Mouse (Mus musculus): ENCODE measurements at regions not wholly inside any gene's neighbourhood (a gene's known extent, or its start where the extent isn't known, plus 50 kb on each side); places are given as distances from the start of the nearest gene placed in this dataset.

DNA sequence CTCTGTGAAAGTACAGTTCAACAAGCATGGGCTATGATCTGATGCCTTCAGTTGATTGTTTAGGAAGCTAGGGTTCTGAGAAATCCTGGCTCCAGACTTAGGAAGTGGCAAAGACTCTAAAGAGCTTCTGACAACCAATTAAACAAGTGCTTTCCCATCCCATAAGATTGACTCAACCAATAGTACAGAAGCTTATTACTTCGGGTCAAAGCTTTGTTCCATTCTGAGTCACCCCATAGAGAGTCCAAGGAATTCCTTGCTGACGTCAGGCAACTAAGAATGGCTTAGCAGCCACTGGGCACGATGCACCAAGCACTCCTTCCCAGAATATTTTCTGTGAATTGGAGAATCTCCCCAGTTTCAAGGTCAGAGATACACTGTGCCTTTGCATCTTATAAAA, 59.0 kb upstream of the Ntm start:
- DNase-seq (ENCODE audit: low spot score in 2 of 2): no peak
- intact Hi-C loops (cut with DNase I): no loop called here

DNA sequence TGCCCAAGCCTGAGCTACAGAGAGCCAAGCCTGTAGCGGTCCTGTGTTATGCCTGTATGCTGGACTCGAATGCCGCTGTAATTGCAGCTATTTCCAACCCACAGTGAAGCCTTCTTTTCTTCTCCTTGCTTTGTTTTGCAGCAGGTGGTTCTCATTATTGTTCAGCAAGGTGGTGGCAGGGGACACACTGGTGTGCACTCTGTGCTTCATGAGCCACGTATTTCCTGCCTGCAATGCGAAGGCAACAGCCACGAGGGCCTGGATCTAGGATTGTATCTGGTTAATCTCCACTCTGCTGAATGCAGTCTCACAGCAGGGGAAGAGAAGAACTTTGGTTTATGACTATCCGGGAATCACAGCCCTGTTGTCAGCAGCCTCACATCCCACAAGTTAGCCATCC, 62.3 kb upstream of the Ntm start:
- DNase-seq (ENCODE audit: low spot score in 2 of 2): no peak
- intact Hi-C loops (cut with DNase I): no loop called here

DNA sequence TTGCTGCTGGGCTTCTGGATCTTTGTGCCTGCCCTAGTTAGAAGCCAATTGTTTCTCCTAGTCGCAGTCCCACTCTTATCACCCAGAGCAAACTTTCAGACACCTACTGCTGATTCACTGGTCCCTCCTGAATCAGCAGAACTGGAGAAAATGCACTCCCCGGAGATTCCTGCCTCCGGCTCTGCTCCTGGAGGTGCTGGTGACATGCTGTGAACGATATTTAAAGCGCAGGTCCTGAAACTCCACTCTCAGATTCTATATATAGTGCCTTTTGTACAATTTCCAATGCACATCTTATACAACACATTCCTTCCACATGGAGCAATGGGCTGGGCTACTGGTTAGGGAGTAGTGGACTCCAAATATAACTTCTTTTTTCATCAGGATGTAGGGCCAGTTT, 64.0 kb upstream of the Ntm start:
- DNase-seq (ENCODE audit: low spot score in 2 of 2): peak; percentile 41 to 51
- intact Hi-C loops (cut with DNase I): no loop called here

DNA sequence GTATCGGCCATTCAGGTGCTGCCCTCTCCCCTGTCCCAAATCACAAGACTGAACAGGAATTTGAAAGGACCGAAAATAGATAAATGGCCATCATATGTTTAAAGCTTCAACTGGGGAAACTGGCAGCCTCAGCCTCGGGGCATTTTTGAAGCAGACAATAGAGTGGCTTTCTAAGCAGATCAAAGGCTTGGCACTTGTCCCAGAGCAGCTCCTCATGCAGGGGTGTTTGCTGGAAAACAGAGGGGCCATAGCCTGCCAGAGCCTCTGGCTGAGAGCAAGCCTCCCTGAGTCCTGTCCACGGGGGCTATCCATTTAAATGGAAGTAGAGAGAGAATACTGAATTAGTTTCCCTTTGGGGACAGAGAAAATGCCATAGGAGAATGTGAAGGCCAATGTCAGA, 77.5 kb upstream of the Ntm start:
- intact Hi-C loops (cut with DNase I): no loop called here
- peak in 1 of 2 experiments; percentile 8 for DNase-seq (ENCODE audit: low spot score in 2 of 2)

- no peak for DNase-seq (ENCODE audit: low spot score in 2 of 2)
- intact Hi-C loops (cut with DNase I): no loop called here
Observed at GRCm38 (mm10) chr9:30064551-30064950, 101.6 kb upstream of the Ntm start.

DNA sequence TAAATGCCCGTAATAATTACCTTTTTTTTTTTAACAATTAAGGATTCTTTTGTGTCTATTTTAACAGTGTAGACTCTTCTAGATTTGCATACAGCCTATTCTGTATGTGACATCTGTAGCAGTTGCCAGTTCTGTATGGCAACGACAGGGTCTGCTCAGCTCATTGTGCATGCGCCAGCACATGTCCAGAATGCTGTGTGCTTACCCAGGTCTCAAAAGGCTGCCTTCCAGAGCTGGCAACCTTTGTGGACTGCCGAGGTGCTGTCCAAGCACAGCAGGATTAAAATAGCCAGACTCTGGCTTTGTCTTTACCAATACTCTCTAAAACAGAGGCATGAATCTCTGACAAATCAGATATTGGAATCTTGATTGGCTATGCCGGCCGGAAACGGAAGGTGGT, 105.0 kb upstream of the Ntm start:
- DNase-seq (ENCODE audit: low spot score in 2 of 2): no peak
- intact Hi-C loops (cut with DNase I): no loop called here

- no peak for DNase-seq (ENCODE audit: low spot score in 2 of 2)
- intact Hi-C loops (cut with DNase I): no loop called here
Observed at GRCm38 (mm10) chr9:30075233-30075632, 112.3 kb upstream of the Ntm start.

DNA sequence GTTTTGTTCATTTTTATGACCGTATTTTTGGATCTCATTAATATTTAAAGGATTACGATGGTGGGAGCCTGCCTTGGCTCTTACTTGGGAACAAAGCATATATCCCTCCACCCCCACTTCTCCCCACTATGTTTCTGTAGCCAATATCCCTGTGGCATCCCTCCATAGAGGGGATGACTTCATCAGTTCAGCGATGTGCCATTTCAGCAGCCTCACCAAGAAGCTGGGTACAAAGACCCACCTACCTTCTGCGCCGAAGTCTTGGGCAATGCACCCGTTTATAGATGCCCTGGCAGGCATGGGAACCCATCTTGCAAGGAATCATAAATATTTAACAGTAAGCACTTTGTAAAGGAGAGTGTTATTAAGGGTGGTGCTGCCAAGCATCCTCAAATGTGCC, 113.1 kb upstream of the Ntm start:
- peak in 1 of 2 experiments; percentile 19 for DNase-seq (ENCODE audit: low spot score in 2 of 2)
- intact Hi-C loops (cut with DNase I): loop anchor here (2.0 kb wide), 1 partner anchor 65 kb away; no protein-coding TSS in a partner anchor

- DNase-seq (ENCODE audit: low spot score in 2 of 2): peak; percentile 18 to 39
- intact Hi-C loops (cut with DNase I): loop anchor here (2.0 kb wide), 1 partner anchor 64 kb away; no protein-coding TSS in a partner anchor
Observed at GRCm38 (mm10) chr9:30076482-30076881, 113.5 kb upstream of the Ntm start.

GRCm38 (mm10) chr9:30101942-30102341, 139.0 kb upstream of the Ntm start:
- intact Hi-C loops (cut with DNase I): no loop called here
- DNase-seq (ENCODE audit: low spot score in 2 of 2): no peak

- intact Hi-C loops (cut with DNase I): no loop called here
- no peak for DNase-seq (ENCODE audit: low spot score in 2 of 2)
Observed at GRCm38 (mm10) chr9:30122371-30122770, 159.4 kb upstream of the Ntm start.

DNA sequence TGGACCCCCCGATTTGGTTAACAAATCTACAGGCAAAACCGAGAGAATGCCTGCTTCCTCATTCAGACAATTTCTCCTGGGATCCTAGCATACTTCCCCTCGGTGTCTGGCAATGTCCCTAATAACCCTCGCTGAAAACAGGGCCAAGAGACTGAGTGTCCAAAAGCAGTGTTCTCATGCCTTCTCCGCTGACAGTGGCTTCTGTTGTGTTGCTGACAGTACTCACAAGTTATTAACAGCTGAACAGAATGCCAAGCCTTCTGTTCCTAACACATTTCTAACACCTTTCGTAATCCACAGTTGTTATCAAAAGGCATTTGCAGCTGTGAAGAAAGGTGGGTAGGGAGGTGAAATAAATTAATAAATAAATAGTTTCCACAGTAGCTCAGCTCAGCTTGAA, 166.2 kb upstream of the Ntm start:
- intact Hi-C loops (cut with DNase I): no loop called here
- no peak for DNase-seq (ENCODE audit: low spot score in 2 of 2)

DNA sequence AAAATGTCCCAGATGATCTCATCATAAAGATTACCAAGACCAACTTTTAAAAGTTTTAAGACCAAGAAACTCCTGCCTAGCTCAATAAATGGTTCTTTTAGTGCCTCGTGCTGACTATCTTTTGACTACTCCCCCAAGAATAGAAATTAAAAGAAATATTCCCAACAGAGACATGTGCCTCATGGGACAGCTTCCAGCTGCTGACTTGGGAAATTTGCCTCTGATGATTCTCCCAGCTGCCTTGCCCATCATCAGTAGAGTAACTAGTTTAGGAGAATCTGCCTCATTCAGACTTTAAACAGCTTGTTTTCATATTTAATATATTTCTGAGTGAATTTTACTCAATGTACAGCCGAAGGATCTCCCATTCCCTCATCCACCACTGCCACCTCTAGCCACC, 168.7 kb upstream of the Ntm start:
- DNase-seq (ENCODE audit: low spot score in 2 of 2): no peak
- intact Hi-C loops (cut with DNase I): no loop called here

DNA sequence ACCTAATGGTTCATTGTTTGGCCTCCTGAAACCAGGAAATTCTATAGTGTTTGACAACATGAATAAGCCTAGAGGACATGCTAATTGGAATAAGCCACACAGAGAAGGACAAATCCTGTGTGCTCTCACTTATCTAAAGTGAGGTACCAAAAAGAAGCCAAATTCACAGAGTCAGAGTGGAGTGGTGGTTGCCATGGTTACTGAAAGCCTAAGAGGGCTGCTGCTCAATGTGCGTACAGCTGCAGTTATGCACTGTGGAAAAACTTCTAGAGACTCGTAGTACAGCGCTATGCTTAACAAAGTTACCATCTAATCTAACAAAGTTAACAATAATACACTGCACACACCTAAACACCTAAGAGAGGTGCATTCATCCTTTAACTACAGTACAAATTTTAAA, 171.4 kb upstream of the Ntm start:
- intact Hi-C loops (cut with DNase I): no loop called here
- peak; percentile 52 to 72 for DNase-seq (ENCODE audit: low spot score in 2 of 2)

GRCm38 (mm10) chr9:30137611-30138287, 174.8 kb upstream of the Ntm start:
- DNase-seq (ENCODE audit: low spot score in 2 of 2): peak; percentile 71 to 77
- intact Hi-C loops (cut with DNase I): loop anchor here (5.0 kb wide), 1 partner anchor 475 kb away; no protein-coding TSS in a partner anchor

DNA sequence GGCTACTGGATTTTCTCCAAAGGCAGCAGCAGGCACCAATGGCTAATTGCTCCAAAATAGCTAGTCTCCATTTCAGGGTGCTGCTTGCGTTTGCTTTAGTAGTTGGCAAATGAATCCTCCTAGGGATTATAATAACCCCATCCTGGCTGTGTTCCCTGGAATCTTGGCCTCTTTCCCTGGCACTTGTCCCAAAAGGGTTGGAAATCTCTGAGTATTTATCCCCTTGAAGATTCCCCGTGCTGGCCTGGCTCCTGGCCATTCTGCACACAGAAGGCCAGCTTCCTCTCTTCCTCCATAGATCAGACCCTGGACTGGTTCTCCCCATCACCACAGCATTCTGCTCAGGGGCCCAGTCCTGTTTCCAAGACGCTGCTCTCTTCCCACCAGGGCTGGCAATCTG, 177.2 kb upstream of the Ntm start:
- intact Hi-C loops (cut with DNase I): loop anchor here (2.0 to 10.0 kb wide), 4 partner anchors 63 to 335 kb away; no protein-coding TSS in a partner anchor
- DNase-seq (ENCODE audit: low spot score in 2 of 2): peak; percentile 86 to 88

DNA sequence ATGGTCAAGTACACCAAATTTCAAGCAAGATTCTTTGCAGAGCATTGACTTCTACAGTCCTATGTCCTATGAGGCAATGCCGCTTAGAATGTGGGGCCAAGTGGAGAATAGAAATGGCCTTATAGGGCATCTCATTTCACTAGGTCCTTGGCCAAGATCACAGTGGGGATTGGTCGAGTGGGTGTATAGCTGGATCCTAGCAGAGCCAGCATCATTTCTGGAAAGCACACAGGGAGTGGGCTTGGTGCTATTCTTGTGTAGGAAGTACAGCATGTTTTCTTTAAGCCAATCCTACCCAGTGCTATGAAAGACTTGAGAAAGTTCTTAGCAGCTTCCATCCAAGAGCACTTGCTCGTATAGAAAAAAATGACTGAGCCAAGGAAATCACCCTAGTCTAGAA, 178.2 kb upstream of the Ntm start:
- peak; percentile 46 to 67 for DNase-seq (ENCODE audit: low spot score in 2 of 2)
- intact Hi-C loops (cut with DNase I): loop anchor here (2.0 to 10.0 kb wide), 4 partner anchors 64 to 336 kb away; no protein-coding TSS in a partner anchor

DNA sequence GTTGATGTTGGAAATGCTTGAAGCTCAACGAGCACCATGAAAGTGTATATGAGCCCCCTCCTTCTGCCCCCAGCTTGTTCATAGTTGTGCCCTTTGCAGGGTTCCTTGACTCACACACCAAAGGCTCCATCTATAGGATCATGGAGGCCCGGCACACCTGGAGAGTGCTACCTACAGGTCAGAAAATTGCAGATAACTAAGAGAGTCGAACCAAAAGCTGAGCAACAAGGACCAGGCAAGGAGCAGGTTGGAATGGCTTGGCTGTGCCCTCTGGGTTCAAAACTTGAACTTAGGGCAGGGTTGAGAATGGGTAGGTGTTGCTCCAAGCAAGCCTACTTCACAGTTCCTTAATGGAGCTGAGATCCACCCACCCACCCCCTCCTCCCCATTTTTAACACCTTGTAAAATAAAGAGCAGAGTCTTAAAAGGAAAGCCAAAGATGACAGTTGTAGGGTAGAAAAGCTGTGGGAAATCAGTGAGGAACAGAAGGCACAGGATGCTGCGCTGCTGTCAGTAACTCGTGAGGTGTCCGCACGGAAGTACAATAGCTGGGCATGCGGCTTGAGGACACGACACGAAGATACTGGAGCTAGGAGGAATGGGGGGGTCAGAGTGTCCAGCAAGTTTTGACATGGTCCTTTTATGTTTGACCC, 180.0 kb upstream of the Ntm start:
- intact Hi-C loops (cut with DNase I): loop anchor here (5.0 to 10.0 kb wide), 3 partner anchors 64 to 338 kb away; no protein-coding TSS in a partner anchor
- peak in 1 of 2 experiments; percentile 24 for DNase-seq (ENCODE audit: low spot score in 2 of 2)

DNA sequence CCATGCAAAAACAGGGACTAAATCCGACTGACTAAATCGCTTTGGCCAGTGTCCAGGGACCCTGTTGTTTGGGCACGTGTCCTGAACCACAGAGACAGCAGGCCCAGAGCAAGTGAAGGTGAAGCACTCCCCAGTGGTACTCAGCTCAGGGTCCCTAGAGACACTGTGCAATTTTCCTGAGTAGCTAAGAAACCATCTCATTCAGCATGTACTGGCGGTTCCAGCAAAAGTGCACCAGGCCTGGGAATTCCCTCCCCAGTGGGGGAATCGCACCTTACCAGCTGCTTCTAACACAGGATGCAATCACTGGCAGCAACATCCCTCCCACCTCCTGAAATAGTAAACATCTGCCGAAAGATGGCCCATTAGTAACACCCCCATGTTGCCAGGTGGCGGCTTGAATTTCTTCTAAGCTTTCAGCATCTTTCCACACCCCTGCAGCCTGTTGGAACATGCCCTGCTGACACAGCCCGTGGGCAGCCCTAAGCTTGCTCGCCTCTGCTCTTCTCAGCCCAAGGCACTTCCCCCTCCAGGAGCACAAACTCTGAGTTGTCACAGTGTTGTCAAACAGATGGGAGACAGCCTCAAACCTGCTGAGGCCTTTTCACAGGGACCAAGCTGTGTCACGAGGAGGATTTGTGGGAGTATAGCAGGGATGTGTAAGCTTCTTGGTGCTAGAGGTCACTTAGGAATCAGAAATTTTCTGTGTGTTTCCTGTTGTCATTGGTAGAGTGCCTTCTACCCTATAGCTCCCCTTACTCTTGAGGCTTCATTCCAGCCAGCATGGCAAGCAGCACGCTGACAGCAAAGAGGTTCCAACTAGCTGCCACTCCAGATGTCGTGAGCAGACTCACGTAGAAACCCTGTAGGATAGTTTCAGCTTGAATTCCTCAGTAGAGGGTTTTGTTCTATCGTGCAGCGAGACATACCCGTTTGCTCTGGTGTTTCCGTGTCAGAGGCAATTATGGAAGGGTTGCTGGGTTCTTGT, 186.8 kb upstream of the Ntm start:
- DNase-seq (ENCODE audit: low spot score in 2 of 2): peak; percentile 36 to 60
- intact Hi-C loops (cut with DNase I): loop anchor here (10.0 kb wide), 1 partner anchor 345 kb away; no protein-coding TSS in a partner anchor

GRCm38 (mm10) chr9:30151173-30151572, 188.2 kb upstream of the Ntm start:
- intact Hi-C loops (cut with DNase I): no loop called here
- no peak for DNase-seq (ENCODE audit: low spot score in 2 of 2)

All from left cerebral cortex, postnatal 14 days (tissue).